8 mouse cellular contexts compared by ENCODE assay signal in genomic region chr11:44620694-44621446, GRCm38 (mm10). TPM values are rescaled to one million over a fixed set of nuclear protein-coding genes. Genes with fewer than 3 reads are reported as not detected.
A peak's percentile ranks its signal among the peaks of the same experiment; 100 is the strongest.
DNase-seq lines count a peak whose midpoint lies in the region; ATAC-seq and TF ChIP-seq lines count a peak whose summit lies in the region.

No protein-coding gene starts in this region.

- H3K36me3 ChIP-seq in lung, postnatal 0 days (ENCODE audit: insufficient read depth, low read length) = no peaks in the 10 kb centered on the region
- no peaks in the 10 kb centered on the region for H3K36me3 ChIP-seq in forebrain, embryonic 14.5 days (ENCODE audit: control insufficient read depth, insufficient read depth, low read length)
- H3K36me3 ChIP-seq in intestine, embryonic 15.5 days = no peaks in the 10 kb centered on the region
- no peaks in the 10 kb centered on the region for H3K36me3 ChIP-seq in stomach, embryonic 15.5 days

- no peak for TF ChIP-seq EP300 in lung, postnatal 0 days (IDR thresholded peaks at IDR 0.05)

- whole genome bisulfite sequencing in lung, postnatal 0 days = 48% methylated on average over 16 of the region's 19 CpGs
- WGBS in forebrain, embryonic 14.5 days = 13% methylated on average over 18 of the region's 19 CpGs
- WGBS in intestine, embryonic 15.5 days = 46% methylated on average over 18 of the region's 19 CpGs
- 49% methylated on average over 18 of the region's 19 CpGs for WGBS in stomach, embryonic 15.5 days

- H3K9ac ChIP-seq in lung, postnatal 0 days (replicated peaks; ENCODE audit: low read depth) = no peak overlapping the region
- no peak overlapping the region; the same call in none of the 2 replicates for H3K9ac ChIP-seq in forebrain, embryonic 14.5 days (ENCODE audit: low read length)
- H3K9ac ChIP-seq in intestine, embryonic 15.5 days = no peak overlapping the region
- H3K9ac ChIP-seq in stomach, embryonic 15.5 days = no peak overlapping the region

- H3K4me3 ChIP-seq in lung, postnatal 0 days (ENCODE audit: low read depth, low read length) = no peak overlapping the region
- H3K4me3 ChIP-seq in forebrain, embryonic 14.5 days (ENCODE audit: low read depth, low read length) = peak overlapping the region; percentile 43
- no peak overlapping the region for H3K4me3 ChIP-seq in intestine, embryonic 15.5 days (replicated peaks)
- no peak overlapping the region; the same call in 1 of the 2 replicates for H3K4me3 ChIP-seq in stomach, embryonic 15.5 days (replicated peaks)

- peaks cover 41% of the 10 kb centered on the region for H3K27me3 ChIP-seq in lung, postnatal 0 days (replicated peaks; ENCODE audit: insufficient read depth, low read length)
- H3K27me3 ChIP-seq in forebrain, embryonic 14.5 days (replicated peaks; ENCODE audit: control insufficient read depth, insufficient read depth, low read length) = peaks cover 41% of the 10 kb centered on the region
- peaks cover 51% of the 10 kb centered on the region for H3K27me3 ChIP-seq in intestine, embryonic 15.5 days (replicated peaks)
- H3K27me3 ChIP-seq in stomach, embryonic 15.5 days (replicated peaks) = peaks cover 41% of the 10 kb centered on the region

- no peak for DNase-seq in lung, postnatal 0 days (ENCODE audit: low spot score)
- DNase-seq in lung, adult 18-20 months = no peak
- no peak for DNase-seq in forebrain, embryonic 14.5 days (ENCODE audit: low spot score)
- DNase-seq in layer of hippocampus, postnatal 10 days (ENCODE audit: low spot score in 2 of 2) = no peak
- no peak for DNase-seq in urinary bladder, postnatal 10 days (ENCODE audit: low spot score)
- DNase-seq in natural killer cell, adult 2 months (ENCODE audit: low spot score in 2 of 2) = no peak

- H3K4me1 ChIP-seq in lung, postnatal 0 days (ENCODE audit: insufficient read depth, low read depth, low read length) = no peaks in the 10 kb centered on the region
- H3K4me1 ChIP-seq in forebrain, embryonic 14.5 days (ENCODE audit: control insufficient read depth, insufficient read depth, low read length) = no peaks in the 10 kb centered on the region
- peaks cover 12% of the 10 kb centered on the region; the same call in 1 of the 2 replicates for H3K4me1 ChIP-seq in intestine, embryonic 15.5 days (replicated peaks)
- peaks cover 9% of the 10 kb centered on the region; the same call in 1 of the 2 replicates for H3K4me1 ChIP-seq in stomach, embryonic 15.5 days

- H3K27ac ChIP-seq in lung, postnatal 0 days (ENCODE audit: low read length) = no peak overlapping the region
- H3K27ac ChIP-seq in forebrain, embryonic 14.5 days (ENCODE audit: low read depth, low read length) = no peak overlapping the region
- no peak overlapping the region for H3K27ac ChIP-seq in intestine, embryonic 15.5 days
- no peak overlapping the region for H3K27ac ChIP-seq in stomach, embryonic 15.5 days

- no peak for TF ChIP-seq CTCF in lung, postnatal 0 days (IDR thresholded peaks at IDR 0.05)

- no peak for ATAC-seq in lung, postnatal 0 days
- no peak for ATAC-seq in forebrain, embryonic 14.5 days
- no peak for ATAC-seq in intestine, embryonic 15.5 days
- no peak for ATAC-seq in stomach, embryonic 15.5 days (ENCODE audit: insufficient read depth, low FRiP score, low read depth)

- H3K4me2 ChIP-seq in lung, postnatal 0 days (replicated peaks; ENCODE audit: low read depth, low read length) = peak overlapping the region; percentile 48
- H3K4me2 ChIP-seq in forebrain, embryonic 14.5 days (ENCODE audit: low read length) = peak overlapping the region; percentile 43
- H3K4me2 ChIP-seq in intestine, embryonic 15.5 days (replicated peaks) = peak overlapping the region; percentile 53
- peak overlapping the region; percentile 49; the same call in 1 of the 2 replicates for H3K4me2 ChIP-seq in stomach, embryonic 15.5 days

- H3K9me3 ChIP-seq in lung, postnatal 0 days (ENCODE audit: low read length) = no peaks in the 10 kb centered on the region
- H3K9me3 ChIP-seq in forebrain, embryonic 14.5 days (replicated peaks; ENCODE audit: control insufficient read depth, low read length) = no peaks in the 10 kb centered on the region
- no peaks in the 10 kb centered on the region for H3K9me3 ChIP-seq in intestine, embryonic 15.5 days
- H3K9me3 ChIP-seq in stomach, embryonic 15.5 days = no peaks in the 10 kb centered on the region

RNA-seq across cellular contexts. Expression of gene Ebf1, which starts 3.8 kb away (rescaled TPM):
- 8.8 and 9.1 TPM in 2 replicates for polyA plus RNA-seq in lung, postnatal 0 days (2015; fragmentation: Nextera tagmentation; extraction: Ambion mirVana)
- 30.7 and 37.6 TPM in 2 replicates for polyA plus RNA-seq in forebrain, embryonic 14.5 days (2014; fragmentation: Nextera tagmentation; extraction: Ambion mirVana)
- 9.5 and 12.1 TPM in 2 replicates for polyA plus RNA-seq in intestine, embryonic 15.5 days (2015; fragmentation: Nextera tagmentation; extraction: Ambion mirVana)
- polyA plus RNA-seq in stomach, embryonic 15.5 days (2015; fragmentation: Nextera tagmentation; extraction: Ambion mirVana) = 11.8 and 12.2 TPM in 2 replicates
- 1 to 10 TPM; 3.7 to 5.2 TPM for total RNA-seq in layer of hippocampus, postnatal 10 days (2021)
